Mouse (Mus musculus): ENCODE data around the gene Rtel1.

DNA sequence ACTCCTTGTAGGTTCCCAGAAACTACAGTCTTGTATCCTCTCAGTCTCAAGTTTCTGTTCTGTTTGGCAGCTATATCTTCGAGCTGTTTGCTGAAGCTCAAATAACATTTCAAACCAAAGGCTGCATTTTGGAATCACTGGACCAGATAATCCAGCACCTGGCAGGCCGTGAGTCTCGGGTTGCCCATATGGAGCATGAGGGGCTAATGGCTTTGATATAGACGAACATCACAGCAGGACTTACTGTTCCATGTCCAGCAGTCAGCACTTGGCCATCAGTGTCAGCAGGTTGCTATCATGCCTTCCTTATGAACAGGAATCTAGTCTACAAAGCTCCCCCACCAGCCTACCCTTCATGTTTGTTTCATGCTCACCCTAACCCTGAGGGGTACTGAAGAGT lies 20.9 kb downstream of the Rtel1 start:
- TF ChIP-seq CTCF (IDR thresholded peaks at IDR 0.05; ENCODE audit: low read depth, low read length) (no peak), POLR2A (IDR thresholded peaks at IDR 0.05; ENCODE audit: insufficient read depth, low read length) (no peak)
